Mouse (Mus musculus): ENCODE measurements around the gene Map3k7. TPM values are rescaled to one million over a fixed set of nuclear protein-coding genes. Genes with fewer than 3 reads are reported as not detected.
A peak's percentile ranks its signal among the peaks of the same experiment; 100 is the strongest.

Map3k7 gene
- total and polyA plus RNA-seq, 3 experiments, result 31.2 to 54.2 TPM; not detected in 1

DNA sequence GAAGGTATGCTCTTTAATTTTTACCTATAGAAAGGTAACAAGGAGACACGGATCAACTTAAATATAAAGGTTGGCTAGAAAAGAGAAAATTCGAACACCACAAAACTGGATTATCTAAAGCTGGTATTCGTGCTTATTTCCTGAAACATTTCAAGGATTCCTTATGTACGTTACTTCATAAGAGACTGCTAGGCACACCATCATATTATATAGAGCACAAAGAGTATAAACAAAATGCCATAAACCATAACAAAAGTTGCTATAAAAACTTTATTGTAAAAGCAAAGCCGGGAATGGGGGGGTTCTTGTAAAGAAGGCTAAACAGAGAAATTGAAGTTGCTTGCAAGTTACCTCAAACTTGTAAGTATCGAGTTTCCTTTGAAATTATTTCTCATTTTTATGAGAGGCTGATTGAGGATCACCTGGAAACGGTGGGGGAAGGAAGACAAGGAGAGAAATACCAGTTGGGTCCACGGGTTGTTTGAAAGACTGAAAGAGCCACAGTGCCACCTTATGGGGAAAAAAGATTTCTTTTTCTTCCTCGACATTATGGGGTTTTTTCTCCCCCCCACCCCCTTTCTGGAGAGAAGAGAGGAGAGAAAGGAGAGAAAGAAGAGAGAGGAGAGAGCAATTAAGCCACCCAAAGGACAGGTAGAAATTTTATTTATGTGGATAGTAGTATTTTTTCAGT, 25.3 kb upstream of the Map3k7 start:
- Histone ChIP-seq H3K9me3 (replicated peaks; ENCODE audit: insufficient read depth, low read length) (no peaks in the 10 kb centered on the region), H3K36me3 (ENCODE audit: control insufficient read depth in 1 of 2, insufficient read depth in 2 of 2, low read length in 2 of 2) (peaks cover 0 to 14% of the 10 kb centered on the region in 2 experiments; a peak in 2 of 4 replicates), H3K79me2 (ENCODE audit: control insufficient read depth, insufficient read depth, low read length, poor library complexity) (no peaks in the 10 kb centered on the region), H3K4me1 (ENCODE audit: control insufficient read depth in 1 of 2, insufficient read depth in 2 of 2, low read length in 2 of 2) (peaks cover 3 to 7% of the 10 kb centered on the region in 2 experiments), H3K27ac (ENCODE audit: control insufficient read depth, low read depth, low read length) (no peak overlapping the region), H3K27me3 (ENCODE audit: control insufficient read depth in 1 of 2, insufficient read depth in 2 of 2, low read length in 2 of 2) (no peaks in the 10 kb centered on the region), H3K9ac (ENCODE audit: control insufficient read depth, low read depth, low read length, poor library complexity, severe bottlenecking) (no peak overlapping the region), H3K4me3 (ENCODE audit: control insufficient read depth in 1 of 2, insufficient read depth in 1 of 2, low read depth in 2 of 2, low read length in 2 of 2) (no peak overlapping the region)
- TF ChIP-seq EP300 (IDR thresholded peaks at IDR 0.05; ENCODE audit: low read depth in 1 of 2, low read length in 2 of 2) (no peak), POLR2A (IDR thresholded peaks at IDR 0.05; ENCODE audit: control insufficient read depth in 1 of 2, insufficient read depth in 1 of 2, low read depth in 1 of 2, low read length in 2 of 2, poor library complexity in 1 of 2) (no peak), SIN3A (IDR thresholded peaks at IDR 0.05; ENCODE audit: low read length) (peak; percentile 29; the same call in 1 of the 2 replicates), CTCF (IDR thresholded peaks at IDR 0.05 in 2 of 3, conservative IDR thresholded peaks at IDR 0.05 in 1 of 3; ENCODE audit: control insufficient read depth in 1 of 3, insufficient read depth in 1 of 3, low read depth in 2 of 3, low read length in 3 of 3, poor library complexity in 1 of 3, severe bottlenecking in 1 of 3) (peak in 1 of 3 experiments; percentile 55; a peak in 2 of 6 replicates), ZC3H11A (IDR thresholded peaks at IDR 0.05; ENCODE audit: low read depth, low read length) (peak; percentile 48), SMC3 (IDR thresholded peaks at IDR 0.05; ENCODE audit: low read depth, low read length) (peak; percentile 51; the same call in 1 of the 2 replicates), ZKSCAN1 (IDR thresholded peaks at IDR 0.05; ENCODE audit: low read depth, low read length) (no peak), RAD21 (IDR thresholded peaks at IDR 0.05; ENCODE audit: low read depth, low read length) (peak; percentile 66)
- DNase-seq (ENCODE audit: low read depth, low spot score), result peak; percentile 50

DNA sequence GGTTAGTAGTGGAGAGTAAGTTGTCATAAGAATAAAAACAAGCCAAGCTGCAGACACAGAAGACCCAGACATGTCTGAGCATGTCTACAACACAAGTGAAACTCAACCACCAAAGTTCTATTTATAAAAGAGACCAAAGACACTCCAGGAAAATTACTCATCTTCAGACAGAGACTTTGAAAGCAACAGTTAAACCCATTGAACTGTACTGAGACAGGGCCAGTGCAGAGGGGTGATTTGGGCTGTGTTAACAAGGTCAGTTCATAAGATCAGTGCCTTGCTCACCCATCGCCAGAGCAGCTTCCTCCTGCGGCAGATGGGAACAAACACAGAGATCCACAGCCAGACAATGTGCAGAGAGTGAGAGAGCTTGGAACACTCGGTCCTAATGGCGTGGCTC, 22.3 kb upstream of the Map3k7 start:
- Histone ChIP-seq H3K9me3 (replicated peaks; ENCODE audit: insufficient read depth, low read length) (no peaks in the 10 kb centered on the region), H3K36me3 (ENCODE audit: control insufficient read depth in 1 of 2, insufficient read depth in 2 of 2, low read length in 2 of 2) (peaks cover 0 to 14% of the 10 kb centered on the region in 2 experiments; a peak in 2 of 4 replicates), H3K9ac (ENCODE audit: control insufficient read depth, low read depth, low read length, poor library complexity, severe bottlenecking) (no peak overlapping the region), H3K4me1 (ENCODE audit: control insufficient read depth in 1 of 2, insufficient read depth in 2 of 2, low read length in 2 of 2) (peaks cover 3% of the 10 kb centered on the region in 2 experiments), H3K79me2 (ENCODE audit: control insufficient read depth, insufficient read depth, low read length, poor library complexity) (no peaks in the 10 kb centered on the region), H3K27ac (ENCODE audit: control insufficient read depth, low read depth, low read length) (no peak overlapping the region), H3K27me3 (ENCODE audit: control insufficient read depth in 1 of 2, insufficient read depth in 2 of 2, low read length in 2 of 2) (no peaks in the 10 kb centered on the region), H3K4me3 (ENCODE audit: control insufficient read depth in 1 of 2, insufficient read depth in 1 of 2, low read depth in 2 of 2, low read length in 2 of 2) (no peak overlapping the region)
- DNase-seq (ENCODE audit: low read depth, low spot score), result no peak
- TF ChIP-seq BHLHE40 (IDR thresholded peaks at IDR 0.05; ENCODE audit: borderline replicate concordance, low read depth, low read length) (no peak), TAL1 (IDR thresholded peaks at IDR 0.05; ENCODE audit: low read length) (no peak), RCOR1 (IDR thresholded peaks at IDR 0.05; ENCODE audit: low read depth, low read length) (no peak), GATA1 (IDR thresholded peaks at IDR 0.05; ENCODE audit: low read depth, low read length) (no peak)

DNA sequence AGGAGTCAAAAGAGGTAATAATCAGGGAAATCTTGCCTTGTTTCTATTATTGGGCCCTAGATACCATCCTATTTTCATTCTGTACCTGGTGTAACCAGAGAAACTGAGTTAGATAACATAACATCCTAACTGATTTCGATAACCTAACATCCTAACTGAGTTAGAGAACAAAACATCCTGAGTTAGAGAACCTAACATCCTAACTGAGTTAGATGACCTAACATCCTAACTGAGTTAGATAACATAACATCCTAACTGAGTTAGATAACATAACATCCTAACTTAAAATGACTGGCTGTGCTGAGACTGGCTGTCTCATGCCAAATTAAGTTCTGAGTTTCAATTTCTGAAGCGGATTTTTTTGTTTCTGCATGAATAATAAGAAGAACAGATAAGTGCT, 20.9 kb upstream of the Map3k7 start:
- Histone ChIP-seq H3K4me1 (ENCODE audit: control insufficient read depth in 1 of 2, insufficient read depth in 2 of 2, low read length in 2 of 2) (peaks cover 3% of the 10 kb centered on the region in 2 experiments), H3K9ac (ENCODE audit: control insufficient read depth, low read depth, low read length, poor library complexity, severe bottlenecking) (no peak overlapping the region), H3K9me3 (replicated peaks; ENCODE audit: insufficient read depth, low read length) (no peaks in the 10 kb centered on the region), H3K79me2 (ENCODE audit: control insufficient read depth, insufficient read depth, low read length, poor library complexity) (no peaks in the 10 kb centered on the region), H3K4me3 (ENCODE audit: control insufficient read depth in 1 of 2, insufficient read depth in 1 of 2, low read depth in 2 of 2, low read length in 2 of 2) (no peak overlapping the region), H3K27ac (ENCODE audit: control insufficient read depth, low read depth, low read length) (no peak overlapping the region), H3K36me3 (ENCODE audit: control insufficient read depth in 1 of 2, insufficient read depth in 2 of 2, low read length in 2 of 2) (peaks cover 0 to 14% of the 10 kb centered on the region in 2 experiments; a peak in 2 of 4 replicates), H3K27me3 (ENCODE audit: control insufficient read depth in 1 of 2, insufficient read depth in 2 of 2, low read length in 2 of 2) (no peaks in the 10 kb centered on the region)
- TF ChIP-seq NRF1 (IDR thresholded peaks at IDR 0.05; ENCODE audit: insufficient read depth, low read depth, low read length, poor library complexity, severe bottlenecking) (no peak), MYB (IDR thresholded peaks at IDR 0.05; ENCODE audit: low read depth, low read length) (peak; percentile 80; the same call in 1 of the 2 replicates), HCFC1 (IDR thresholded peaks at IDR 0.05; ENCODE audit: low read depth, low read length) (no peak), TCF12 (IDR thresholded peaks at IDR 0.05; ENCODE audit: low read depth, low read length) (0 out of 2 replicates have a peak, but pooled peaks have one; percentile 29), GATA1 (IDR thresholded peaks at IDR 0.05; ENCODE audit: low read depth, low read length) (peak; percentile 52; the same call in 1 of the 2 replicates), MAZ (IDR thresholded peaks at IDR 0.05; ENCODE audit: low read depth, low read length) (no peak), BHLHE40 (IDR thresholded peaks at IDR 0.05; ENCODE audit: borderline replicate concordance, low read depth, low read length) (no peak), POLR2AphosphoS5 (IDR thresholded peaks at IDR 0.05; ENCODE audit: borderline replicate concordance, low read depth, low read length) (no peak), EP300 (IDR thresholded peaks at IDR 0.05; ENCODE audit: low read depth in 1 of 2, low read length in 2 of 2) (peak; percentile 64 to 77), USF2 (IDR thresholded peaks at IDR 0.05; ENCODE audit: borderline replicate concordance in 1 of 2, insufficient read depth in 1 of 2, low read depth in 1 of 2, low read length in 2 of 2) (no peak), TBP (IDR thresholded peaks at IDR 0.05; ENCODE audit: low read depth, low read length) (no peak), KAT2A (conservative IDR thresholded peaks at IDR 0.05; ENCODE audit: low read depth, low read length) (no peak)
- no peak for DNase-seq (ENCODE audit: low read depth, low spot score)
